Mouse (Mus musculus): Measurements from ENCODE around the gene Tdo2. TPM values are rescaled to one million over a fixed set of nuclear protein-coding genes. Genes with fewer than 3 reads are reported as not detected.

Gene Tdo2
- total RNA-seq, 1 experiment from 2014 or later: not detected

GRCm38 (mm10) chr3:81916030-81916686, 59.8 kb downstream of the Tdo2 start:
- peak; percentile 48 to 66; a peak in 2 of 4 replicates for ATAC-seq (replicated peaks in 1 of 2; ENCODE audit: insufficient read depth in 1 of 2, low FRiP score in 2 of 2, low TSS enrichment in 1 of 2, low read depth in 1 of 2, poor library complexity in 2 of 2, severe bottlenecking in 2 of 2)

GRCm38 (mm10) chr3:81910286-81911036, 65.5 kb downstream of the Tdo2 start:
- no peak for ATAC-seq (replicated peaks in 1 of 2; ENCODE audit: insufficient read depth in 1 of 2, low FRiP score in 2 of 2, low TSS enrichment in 1 of 2, low read depth in 1 of 2, poor library complexity in 2 of 2, severe bottlenecking in 2 of 2)

Other genes starting within 250 kb of the Tdo2 start
- 24.4 and 24.5 TPM in 2 replicates for gene Ctso, start 43.6 kb downstream of the Tdo2 start, total RNA-seq (2017)
- gene Asic5, start 6.1 kb upstream of the Tdo2 start, total RNA-seq (2017): not detected in 2 replicates
- 1.1 and 1.4 TPM in 2 replicates for gene Gucy1b1, start 98.5 kb upstream of the Tdo2 start, total RNA-seq (2017)
- 13.3 and 18.3 TPM in 2 replicates for gene Gucy1a1, start 169.6 kb upstream of the Tdo2 start, total RNA-seq (2017)

Data from hematopoietic stem cell, adult 5-6 weeks (primary cell).